Mouse (Mus musculus) heart, adult 11 months (tissue): ENCODE data around the gene Dbil5.
A peak's percentile ranks its signal among the peaks of the same experiment; 100 is the strongest.

Experiments used
- DNase-seq: peaks from one replicate; pipeline ENCODE4 v3.0.0; 2022

Gene Dbil5

GRCm38 (mm10) chr11:76236136-76236535 lies 18.7 kb downstream of the Dbil5 start:
- DNase-seq, result no peak

- DNase-seq, result no peak
Observed at GRCm38 (mm10) chr11:76239750-76240149, 22.3 kb downstream of the Dbil5 start.

- DNase-seq, result peak; percentile 99
Observed at GRCm38 (mm10) chr11:76242901-76243810, 25.7 kb downstream of the Dbil5 start, which contains the start of the genes Mrm3 and Glod4. Mrm3 (plus strand) TSS chr11:76243715. Glod4 (minus strand) TSS chr11:76243725.

GRCm38 (mm10) chr11:76243811-76244546 lies 26.6 kb downstream of the Dbil5 start:
- no peak for DNase-seq

GRCm38 (mm10) chr11:76246439-76246838 lies 29.0 kb downstream of the Dbil5 start:
- DNase-seq, result no peak

- DNase-seq, result no peak
Observed at GRCm38 (mm10) chr11:76247239-76247638, 29.8 kb downstream of the Dbil5 start.

GRCm38 (mm10) chr11:76252036-76252435 lies 34.6 kb downstream of the Dbil5 start:
- no peak for DNase-seq

- peak; percentile 97 for DNase-seq
Observed at GRCm38 (mm10) chr11:76253145-76253917, 35.9 kb downstream of the Dbil5 start.

GRCm38 (mm10) chr11:76253918-76254264 lies 36.5 kb downstream of the Dbil5 start:
- DNase-seq, result peak; percentile 96

GRCm38 (mm10) chr11:76255431-76256001 lies 38.1 kb downstream of the Dbil5 start:
- DNase-seq, result peak; percentile 95

- DNase-seq, result no peak
Observed at GRCm38 (mm10) chr11:76256129-76256528, 38.7 kb downstream of the Dbil5 start.

GRCm38 (mm10) chr11:76257386-76257785 lies 40.0 kb downstream of the Dbil5 start:
- DNase-seq, result no peak

GRCm38 (mm10) chr11:76258511-76258910 lies 41.1 kb downstream of the Dbil5 start:
- no peak for DNase-seq

GRCm38 (mm10) chr11:76260208-76261050 lies 43.0 kb downstream of the Dbil5 start:
- DNase-seq, result no peak

GRCm38 (mm10) chr11:76261224-76261623 lies 43.8 kb downstream of the Dbil5 start:
- peak; percentile 93 for DNase-seq

GRCm38 (mm10) chr11:76262611-76263351 lies 45.4 kb downstream of the Dbil5 start:
- no peak for DNase-seq

- no peak for DNase-seq
Observed at GRCm38 (mm10) chr11:76267550-76267949, 50.1 kb downstream of the Dbil5 start.

- DNase-seq, result no peak
Observed at GRCm38 (mm10) chr11:76268001-76268459, 50.6 kb downstream of the Dbil5 start.
